Mouse (Mus musculus) hindbrain, postnatal 0 days (tissue): ENCODE results near the gene Cox17. TPM values are rescaled to one million over a fixed set of nuclear protein-coding genes. Genes with fewer than 3 reads are reported as not detected.

Experiments
- ATAC-seq: fragments of 200-750 bp; cut with Nextera tagmentation; 2 replicates; pipeline ENCODE4 v1.8.0; 2017; ENCODE audit warnings: mild to moderate bottlenecking, moderate TSS enrichment, moderate library complexity
- DNase-seq: peaks from one replicate; pipeline ENCODE4 v3.0.0-alpha.2; 2015; ENCODE audit warnings: low spot score
- H3K27ac ChIP-seq: fragments of 300-500 bp; sonication (generic); 2 replicates; pipeline ENCODE4 v1.5.1; 2014; ENCODE audit warnings: mild to moderate bottlenecking
- H3K27me3 ChIP-seq: fragments of 300-500 bp; sonication (generic); 2 replicates; pipeline ENCODE4 v1.6.1; 2014; ENCODE audit warnings: low read length, mixed read lengths; ENCODE audit not compliant: insufficient read depth
- H3K36me3 ChIP-seq: fragments of 300-500 bp; sonication (generic); 2 replicates; pipeline ENCODE4 v1.6.1; 2014; ENCODE audit warnings: low read length, mixed read lengths; ENCODE audit not compliant: insufficient read depth
- H3K4me1 ChIP-seq: fragments of 300-500 bp; sonication (generic); 2 replicates; pipeline ENCODE4 v1.6.1; 2014; ENCODE audit warnings: antibody characterized with exemption, low read length, mixed read lengths; ENCODE audit not compliant: insufficient read depth
- H3K4me2 ChIP-seq: fragments of 300-500 bp; sonication (generic); 2 replicates; pipeline ENCODE4 v1.6.1; 2014; ENCODE audit warnings: low read depth, mild to moderate bottlenecking, low read length, moderate library complexity, mixed read lengths
- H3K4me3 ChIP-seq: fragments of 300-500 bp; sonication (generic); 2 replicates; pipeline ENCODE4 v1.5.1; 2014; ENCODE audit warnings: low read length
- H3K9ac ChIP-seq: fragments of 300-500 bp; sonication (generic); replicated peaks from 2 replicates; pipeline ENCODE4 v1.6.1; 2014; ENCODE audit warnings: mild to moderate bottlenecking, low read length, moderate library complexity, mixed read lengths
- H3K9me3 ChIP-seq: fragments of 300-500 bp; sonication (generic); 2 replicates; pipeline ENCODE4 v1.6.1; 2016; ENCODE audit warnings: low read length, mixed read lengths
- CTCF ChIP-seq: IDR thresholded peaks from 2 replicates; pipeline ENCODE4 v1.5.1; 2016; ENCODE audit warnings: antibody characterized with exemption, control low read depth, low read depth
- WGBS: fragments of 180-500 bp; shearing (Covaris S2); extraction: QIAGEN DNeasy Blood & Tissue Kit; methylation state at CpG from one replicate; pipeline ENCODE4 v1.1.7; 2014; 5-methylcytosine and 5-hydroxymethylcytosine counted together
- polyA plus RNA-seq: library from polyadenylated mRNA; unstranded; fragments of >200 nt; fragmentation: Nextera tagmentation; extraction: Ambion mirVana; gene quantifications from 2 replicates; pipeline ENCODE4 v1.2.1, GENCODE M21; 2015
- total RNA-seq: library from RNA; depleted of rRNA; stranded (reverse); fragments of >200 nt; gene quantifications from 2 replicates; pipeline ENCODE4 v1.2.3, GENCODE M21; 2014

The Cox17 gene
- total and polyA plus RNA-seq, 2 experiments from 2014 or later, result 12.2 to 78.5 TPM

GRCm38 (mm10) chr16:38354185-38354913 is 7.6 kb downstream of the Cox17 start:
- WGBS, result 93% methylated on average over 5 of the region's 5 CpGs
- ATAC-seq (no peak), DNase-seq (no peak)
- H3K36me3 ChIP-seq, result peaks cover 10% of the 10 kb centered on the region; the same call in 1 of the 2 replicates
- no peak overlapping the region for H3K27ac ChIP-seq
- no peaks in the 10 kb centered on the region for H3K4me1 ChIP-seq
- TF ChIP-seq CTCF, result no peak
- no peaks in the 10 kb centered on the region for H3K9me3 ChIP-seq
- no peak overlapping the region for H3K9ac ChIP-seq
- no peak overlapping the region for H3K4me3 ChIP-seq
- no peak overlapping the region for H3K4me2 ChIP-seq
- no peaks in the 10 kb centered on the region for H3K27me3 ChIP-seq

GRCm38 (mm10) chr16:38358256-38358812 is 11.5 kb downstream of the Cox17 start:
- Histone ChIP-seq H3K36me3 (no peaks in the 10 kb centered on the region), H3K27ac (no peak overlapping the region), H3K4me3 (no peak overlapping the region), H3K9me3 (no peaks in the 10 kb centered on the region), H3K9ac (no peak overlapping the region), H3K27me3 (no peaks in the 10 kb centered on the region), H3K4me2 (no peak overlapping the region), H3K4me1 (no peaks in the 10 kb centered on the region; the same call in 1 of the 2 replicates)
- ATAC-seq (no peak), DNase-seq (no peak)
- no peak for TF ChIP-seq CTCF
- WGBS, result 90% methylated on average over 6 of the region's 6 CpGs

- ATAC-seq (no peak), DNase-seq (no peak)
- no peak overlapping the region for H3K27ac ChIP-seq
- H3K4me3 ChIP-seq, result no peak overlapping the region
- 94% methylated on average over 2 of the region's 2 CpGs for WGBS
- H3K9me3 ChIP-seq, result no peaks in the 10 kb centered on the region
- no peaks in the 10 kb centered on the region for H3K36me3 ChIP-seq
- TF ChIP-seq CTCF, result no peak
- no peak overlapping the region for H3K4me2 ChIP-seq
- H3K4me1 ChIP-seq, result no peaks in the 10 kb centered on the region; the same call in 1 of the 2 replicates
- no peaks in the 10 kb centered on the region for H3K27me3 ChIP-seq
- H3K9ac ChIP-seq, result no peak overlapping the region
These were observed 12.4 kb downstream of the Cox17 start for GRCm38 (mm10) chr16:38359241-38359640.

GRCm38 (mm10) chr16:38359857-38360256 is 13.1 kb downstream of the Cox17 start:
- Histone ChIP-seq H3K4me1 (no peaks in the 10 kb centered on the region; the same call in 1 of the 2 replicates), H3K36me3 (no peaks in the 10 kb centered on the region), H3K9me3 (no peaks in the 10 kb centered on the region), H3K9ac (no peak overlapping the region), H3K4me3 (no peak overlapping the region), H3K4me2 (no peak overlapping the region), H3K27ac (no peak overlapping the region), H3K27me3 (no peaks in the 10 kb centered on the region)
- DNase-seq (no peak), ATAC-seq (no peak)
- WGBS, result 80% methylated on average over 3 of the region's 3 CpGs
- TF ChIP-seq CTCF, result no peak

- no peaks in the 10 kb centered on the region for H3K27me3 ChIP-seq
- H3K36me3 ChIP-seq, result no peaks in the 10 kb centered on the region
- no peak overlapping the region for H3K4me3 ChIP-seq
- no peaks in the 10 kb centered on the region for H3K9me3 ChIP-seq
- ATAC-seq (0 out of 2 replicates have a peak, but pooled peaks have one; percentile 45), DNase-seq (peak; percentile 28)
- no peaks in the 10 kb centered on the region; the same call in 1 of the 2 replicates for H3K4me1 ChIP-seq
- H3K9ac ChIP-seq, result no peak overlapping the region
- WGBS, result 13% methylated on average over 2 of the region's 2 CpGs
- no peak overlapping the region for H3K27ac ChIP-seq
- H3K4me2 ChIP-seq, result no peak overlapping the region
- no peak for TF ChIP-seq CTCF
These were observed 13.5 kb downstream of the Cox17 start for GRCm38 (mm10) chr16:38360317-38360716.

GRCm38 (mm10) chr16:38361933-38362332 is 15.1 kb downstream of the Cox17 start, which contains the start of gene Popdc2:
TSS of gene Popdc2 (plus strand) at chr16:38362209.
- Histone ChIP-seq H3K4me2 (no peak within 1 kb of the TSS), H3K9me3 (no peaks in the 10 kb centered on the region), H3K4me1 (no peaks in the 10 kb centered on the region; the same call in 1 of the 2 replicates), H3K36me3 (no peaks in the 10 kb centered on the region), H3K4me3 (no peak within 1 kb of the TSS), H3K27ac (no peak within 1 kb of the TSS), H3K9ac (no peak within 1 kb of the TSS), H3K27me3 (no peaks in the 10 kb centered on the region)
- 54% methylated on average over 10 of the region's 10 CpGs for WGBS
- no peak for TF ChIP-seq CTCF
- DNase-seq (no peak), ATAC-seq (no peak)
